In the genomic region with DNA sequence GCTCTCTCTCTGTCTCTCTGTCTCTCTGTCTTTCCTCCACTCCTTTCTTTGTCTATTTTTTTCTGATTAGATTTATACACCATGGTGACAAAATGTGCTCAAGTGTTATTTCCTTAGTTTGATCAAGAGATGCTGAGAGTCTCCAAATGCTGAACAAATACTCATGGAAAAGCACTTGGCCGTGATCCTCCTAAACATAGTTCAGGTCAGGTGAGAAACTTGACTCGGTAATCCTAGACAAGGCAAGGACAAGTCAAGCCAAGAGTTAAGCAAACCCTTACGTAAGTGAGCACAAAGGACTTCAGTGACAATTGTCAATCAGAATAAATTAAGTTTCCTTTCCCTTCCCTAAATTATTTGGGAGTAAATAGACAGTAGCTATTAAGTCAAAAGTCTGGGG, we compare ENCODE assay signal across 19 mouse cellular contexts.
DNase-seq lines count a peak whose midpoint lies in the region; ATAC-seq and TF ChIP-seq lines count a peak whose summit lies in the region.
"Had no signal": no experiment of that assay in that cellular context is flagged by ENCODE, and none has a peak within 500 bp of the region (broad histone marks: within the 10 kb centered on the region; RNA-seq: fewer than 3 reads in every experiment).

No protein-coding gene starts in this region.

- H3K27ac ChIP-seq in lung, postnatal 0 days (ENCODE audit: low read length): no peak overlapping the region
- H3K27ac ChIP-seq: embryonic facial prominence, embryonic 10.5 days; embryonic facial prominence, embryonic 12.5 days; forebrain, embryonic 13.5 days; forebrain, embryonic 15.5 days had no signal

- peak; percentile 61; the same call in 1 of the 2 replicates for ATAC-seq in lung, postnatal 0 days
- no peak for ATAC-seq in frontal cortex, adult (ENCODE audit: low TSS enrichment)
- ATAC-seq: forebrain, embryonic 13.5 days; forebrain, embryonic 15.5 days; forebrain, postnatal 0 days had no signal

- H3K9ac ChIP-seq in lung, postnatal 0 days (replicated peaks; ENCODE audit: low read depth): no peak overlapping the region
- H3K9ac ChIP-seq: embryonic facial prominence, embryonic 12.5 days; forebrain, embryonic 13.5 days; forebrain, embryonic 15.5 days; forebrain, postnatal 0 days had no signal

- 62% methylated on average over 3 of the region's 3 CpGs for WGBS in lung, postnatal 0 days

- H3K36me3 ChIP-seq in lung, postnatal 0 days (ENCODE audit: insufficient read depth, low read length): no peaks in the 10 kb centered on the region
- H3K36me3 ChIP-seq: embryonic facial prominence, embryonic 10.5 days; embryonic facial prominence, embryonic 12.5 days had no signal

- H3K4me1 ChIP-seq in lung, postnatal 0 days (ENCODE audit: insufficient read depth, low read depth, low read length): no peaks in the 10 kb centered on the region
- H3K4me1 ChIP-seq: embryonic facial prominence, embryonic 10.5 days; embryonic facial prominence, embryonic 12.5 days; forebrain, embryonic 13.5 days; forebrain, embryonic 15.5 days had no signal

- peak; percentile 56 for TF ChIP-seq EP300 in lung, postnatal 0 days (IDR thresholded peaks at IDR 0.05)

- H3K4me2 ChIP-seq in lung, postnatal 0 days (replicated peaks; ENCODE audit: low read depth, low read length): no peak overlapping the region
- H3K4me2 ChIP-seq: embryonic facial prominence, embryonic 12.5 days; forebrain, embryonic 13.5 days; forebrain, embryonic 15.5 days had no signal

- DNase-seq in lung, postnatal 0 days (ENCODE audit: low spot score): peak; percentile 41
- DNase-seq in lung, postnatal 10 days: peak; percentile 30
- peak; percentile 74 for DNase-seq in lung, postnatal 25 days (ENCODE audit: low spot score)
- no peak for DNase-seq in adrenal gland, postnatal 4 days (ENCODE audit: low spot score in 2 of 2)
- DNase-seq in cerebellum, adult 18-20 months: no peak
- DNase-seq: adrenal gland, adult 2 months; adrenal gland, postnatal 10 days; adrenal gland, postnatal 36 days; cerebellum, adult 11 months; cerebellum, adult 2 months; cerebellum, adult 9-10 months; cerebellum, postnatal 10 days; cerebellum, postnatal 25 days; forebrain, postnatal 0 days had no signal

- H3K9me3 ChIP-seq in lung, postnatal 0 days (ENCODE audit: low read length): no peaks in the 10 kb centered on the region
- H3K9me3 ChIP-seq: embryonic facial prominence, embryonic 10.5 days; embryonic facial prominence, embryonic 12.5 days; forebrain, embryonic 13.5 days; forebrain, embryonic 15.5 days had no signal

- no peaks in the 10 kb centered on the region for H3K27me3 ChIP-seq in lung, postnatal 0 days (replicated peaks; ENCODE audit: insufficient read depth, low read length)
- H3K27me3 ChIP-seq: embryonic facial prominence, embryonic 12.5 days; forebrain, embryonic 13.5 days; forebrain, embryonic 15.5 days had no signal

- TF ChIP-seq CTCF in lung, postnatal 0 days (IDR thresholded peaks at IDR 0.05): no peak

- H3K4me3 ChIP-seq in lung, postnatal 0 days (ENCODE audit: low read depth, low read length): no peak overlapping the region
- H3K4me3 ChIP-seq: embryonic facial prominence, embryonic 10.5 days; embryonic facial prominence, embryonic 12.5 days; forebrain, embryonic 13.5 days; forebrain, embryonic 15.5 days had no signal

Comparison
In these comparisons a context has a peak if more than half of its experiments do, and no peak if none do; other contexts are left out.
1. DNase-seq: peak in lung, postnatal 0 days (single experiment), lung, postnatal 10 days (single experiment) and lung, postnatal 25 days (single experiment); none in adrenal gland, postnatal 4 days (0 of 2) and cerebellum, adult 18-20 months (0 of 2).